Mouse (Mus musculus): ENCODE results near the gene Shisa5. TPM values are rescaled to one million over a fixed set of nuclear protein-coding genes. Genes with fewer than 3 reads are reported as not detected.
A peak's percentile ranks its signal among the peaks of the same experiment; 100 is the strongest.

The Shisa5 gene
- polyA plus RNA-seq, 1 experiment from 2014 or later: 64.6 TPM

DNA sequence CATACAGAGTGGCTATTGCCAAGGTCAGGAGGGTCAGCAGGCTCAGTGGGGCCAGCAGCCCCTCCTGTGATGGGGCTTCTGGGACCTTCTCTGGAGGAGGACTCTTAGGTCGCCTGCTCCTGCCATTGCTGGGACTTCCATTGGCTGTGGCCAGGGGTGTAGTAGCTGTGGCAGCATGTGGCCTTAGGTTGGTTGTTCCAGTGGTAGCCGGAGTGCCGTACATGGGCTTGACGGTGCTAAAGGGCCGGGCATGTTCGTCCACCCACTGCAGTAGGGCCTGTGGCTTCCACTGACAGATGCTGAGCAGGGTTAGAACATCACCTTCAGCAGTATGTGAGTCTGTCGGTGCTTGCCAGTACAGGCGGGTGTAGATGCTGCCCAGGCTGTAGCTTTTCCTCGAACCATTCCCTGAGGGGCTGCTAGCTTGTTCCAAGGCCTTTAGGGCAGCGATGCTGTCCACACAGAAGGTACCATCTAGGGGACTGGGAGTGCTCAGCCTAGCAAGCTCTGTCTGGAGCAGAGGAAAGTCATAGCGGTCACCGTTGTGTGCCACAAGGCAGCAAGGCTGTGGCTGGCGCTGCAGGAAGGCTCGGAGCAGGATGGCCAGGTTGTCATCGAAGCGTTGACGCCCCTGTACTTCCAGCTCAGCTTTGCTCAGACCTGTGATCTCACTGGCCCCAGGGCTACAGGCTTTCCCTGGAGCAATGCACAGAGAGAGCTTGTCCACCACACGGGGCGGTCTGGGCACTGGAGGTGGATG is 19.8 kb downstream of the Shisa5 start:
- 93% methylated on average over 19 of the region's 19 CpGs for WGBS
- Histone ChIP-seq H3K4me1 (replicated peaks) (peaks cover 29% of the 10 kb centered on the region), H3K9ac (peak overlapping the region; percentile 73; the same call in 1 of the 2 replicates), H3K27ac (peak overlapping the region; percentile 89; the same call in 1 of the 2 replicates), H3K36me3 (peaks cover 56% of the 10 kb centered on the region), H3K27me3 (no peaks in the 10 kb centered on the region), H3K4me3 (no peak overlapping the region), H3K4me2 (peak overlapping the region; percentile 59; the same call in 1 of the 2 replicates), H3K9me3 (no peaks in the 10 kb centered on the region)
- ATAC-seq (ENCODE audit: low FRiP score): no peak

DNA sequence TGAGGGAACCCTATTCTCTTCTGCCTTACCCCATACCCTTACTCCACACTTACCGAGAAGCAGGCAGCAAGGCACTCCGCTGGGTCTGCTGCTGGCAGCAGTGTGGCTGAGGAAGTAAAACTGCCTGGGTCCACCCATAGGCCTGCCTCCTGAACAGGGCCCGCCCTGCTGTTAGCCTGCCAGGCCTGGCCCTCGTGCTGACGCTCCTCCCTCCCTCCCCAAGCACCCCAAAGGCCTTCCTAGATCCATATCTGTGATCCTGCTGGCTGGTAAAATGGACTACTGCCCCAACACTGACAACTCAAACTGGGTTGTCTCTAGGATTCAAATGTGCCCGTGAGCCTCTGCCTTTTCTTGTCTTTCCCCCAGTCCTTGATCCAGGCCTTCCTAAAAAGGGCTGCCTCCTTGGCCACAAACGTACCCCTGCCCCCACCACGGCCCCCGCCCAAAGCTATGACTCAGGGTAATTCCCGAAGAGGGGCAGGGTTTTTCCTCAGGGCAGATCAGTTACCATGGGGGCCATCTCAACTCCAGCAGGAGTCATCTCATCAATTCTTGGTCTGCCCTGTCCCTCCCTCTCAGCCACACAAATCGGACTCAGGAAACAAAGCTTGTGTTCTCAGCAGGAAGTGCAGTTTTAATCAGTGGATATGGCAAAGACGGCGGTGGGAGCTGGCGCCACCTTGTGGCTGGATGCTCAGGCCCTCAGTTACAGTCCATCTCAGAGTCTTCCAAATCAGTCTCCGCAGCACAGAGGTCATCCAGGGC is 21.0 kb downstream of the Shisa5 start, which contains the start of gene Trex1:
Trex1 (minus strand) TSS at position 599 of the 768 bp plus-strand sequence.
- WGBS: 27% methylated on average over 15 of the region's 15 CpGs
- peak; percentile 58 for ATAC-seq (ENCODE audit: low FRiP score)
- Histone ChIP-seq H3K27ac (peak within 1 kb of the TSS; percentile 89), H3K36me3 (peaks cover 67% of the 10 kb centered on the region), H3K9ac (peak within 1 kb of the TSS; percentile 73), H3K4me2 (peak within 1 kb of the TSS; percentile 59), H3K9me3 (no peaks in the 10 kb centered on the region), H3K4me3 (peak within 1 kb of the TSS; percentile 33), H3K27me3 (no peaks in the 10 kb centered on the region), H3K4me1 (replicated peaks) (peaks cover 28% of the 10 kb centered on the region)

DNA sequence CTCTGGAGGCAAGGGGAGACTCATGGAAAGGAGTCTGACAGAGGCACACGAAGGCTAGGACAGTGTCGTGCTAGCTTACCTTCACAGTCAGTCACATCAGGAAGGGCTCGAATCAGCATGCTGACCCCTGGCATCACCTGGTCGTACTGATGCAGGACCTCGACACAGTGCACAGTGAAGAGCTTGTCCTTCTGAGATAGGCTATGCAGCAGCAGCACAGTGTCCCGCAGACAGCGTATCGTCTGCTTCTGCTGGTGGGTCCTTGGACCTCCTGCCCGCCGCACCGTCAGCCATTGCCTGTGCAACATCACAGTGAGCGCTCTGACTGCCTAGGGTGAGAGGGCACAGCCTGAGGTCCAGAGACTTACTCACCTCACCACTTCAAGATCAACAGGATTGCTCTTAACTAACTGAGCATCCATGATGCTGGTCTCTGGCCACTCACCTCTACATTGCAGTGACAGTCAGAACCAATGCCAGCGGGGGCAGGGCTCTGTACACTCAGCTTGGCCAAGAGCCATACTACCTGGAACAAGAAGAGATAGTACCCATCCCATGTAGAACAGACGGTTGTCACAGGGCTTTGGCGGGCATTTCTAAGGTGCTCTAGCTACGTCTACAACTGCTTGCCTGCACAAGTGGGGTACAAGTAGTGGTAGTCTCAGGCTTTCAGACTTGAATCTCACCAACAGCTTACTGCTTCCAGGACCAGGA is 22.0 kb downstream of the Shisa5 start:
- H3K9ac ChIP-seq: no peak overlapping the region
- H3K9me3 ChIP-seq: no peaks in the 10 kb centered on the region
- no peak overlapping the region for H3K4me3 ChIP-seq
- H3K4me2 ChIP-seq: no peak overlapping the region
- 0 out of 2 replicates have a peak overlapping the region, but pooled peaks have one; percentile 36 for H3K27ac ChIP-seq
- peaks cover 78% of the 10 kb centered on the region for H3K36me3 ChIP-seq
- 92% methylated on average over 16 of the region's 16 CpGs for WGBS
- ATAC-seq (ENCODE audit: low FRiP score): no peak
- H3K4me1 ChIP-seq (replicated peaks): peaks cover 21% of the 10 kb centered on the region
- no peaks in the 10 kb centered on the region for H3K27me3 ChIP-seq

DNA sequence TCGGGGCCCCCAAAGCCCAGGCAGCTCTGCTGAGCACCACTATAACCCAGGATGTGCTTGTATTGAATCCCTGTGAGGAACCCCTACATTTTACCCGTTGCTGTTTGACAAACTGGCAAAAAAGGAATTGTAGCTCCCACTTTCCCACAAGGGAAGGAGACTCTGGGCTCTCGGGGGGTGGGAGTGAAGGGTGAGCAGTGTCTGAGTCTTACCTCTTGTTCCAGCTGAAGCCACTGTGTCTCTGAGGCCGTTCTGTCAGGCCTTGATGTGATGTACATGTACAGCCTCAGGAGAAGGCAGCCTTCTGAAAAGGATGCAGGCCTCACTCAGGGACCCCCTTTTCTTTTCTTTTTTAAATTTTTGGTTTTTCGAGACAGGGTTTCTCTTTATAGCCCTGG is 22.5 kb downstream of the Shisa5 start:
- peaks cover 83% of the 10 kb centered on the region for H3K36me3 ChIP-seq
- H3K27me3 ChIP-seq: no peaks in the 10 kb centered on the region
- 93% methylated on average over 5 of the region's 5 CpGs for WGBS

DNA sequence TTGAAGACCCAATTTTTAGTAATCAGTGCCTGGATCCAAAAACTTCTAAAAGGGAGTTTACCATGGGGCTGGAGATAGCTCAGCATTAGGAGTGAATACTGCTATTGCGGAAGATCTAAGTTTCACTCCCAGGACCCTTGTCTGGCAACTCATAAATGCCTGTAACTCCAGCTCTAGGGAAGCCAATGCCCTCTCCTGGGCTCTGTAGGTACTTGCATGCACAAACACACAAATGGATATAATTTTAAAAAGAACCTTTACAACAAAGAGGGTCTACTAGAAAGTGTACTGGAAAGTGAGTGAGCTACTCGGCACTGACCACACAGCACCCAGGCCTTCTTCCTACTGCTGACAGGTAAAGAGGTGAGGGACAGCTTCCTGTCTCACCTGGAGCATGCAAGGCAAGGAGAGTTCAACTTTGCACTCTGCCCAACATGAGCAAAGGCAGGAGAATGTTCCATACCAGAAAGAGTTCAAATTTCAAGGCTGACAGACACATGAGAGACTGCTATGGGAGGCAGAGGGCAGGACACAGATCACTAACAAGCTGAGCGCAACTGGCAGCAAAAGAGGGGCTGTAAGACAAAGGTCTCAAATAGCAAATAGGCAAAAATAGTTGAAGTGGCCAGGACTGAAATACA is 29.9 kb downstream of the Shisa5 start:
- Histone ChIP-seq H3K9ac (no peak overlapping the region), H3K36me3 (peaks cover 86% of the 10 kb centered on the region), H3K27me3 (no peaks in the 10 kb centered on the region), H3K4me1 (replicated peaks) (peaks cover 18% of the 10 kb centered on the region), H3K4me2 (no peak overlapping the region), H3K4me3 (no peak overlapping the region), H3K9me3 (no peaks in the 10 kb centered on the region), H3K27ac (no peak overlapping the region)
- ATAC-seq (ENCODE audit: low FRiP score): no peak
- 94% methylated on average over 3 of the region's 3 CpGs for WGBS

More for the DNA sequence above, 22.5 kb downstream of the Shisa5 start:
- no peaks in the 10 kb centered on the region for H3K9me3 ChIP-seq
- no peak for ATAC-seq (ENCODE audit: low FRiP score)
- H3K4me1 ChIP-seq (replicated peaks): peaks cover 17% of the 10 kb centered on the region
- H3K4me2 ChIP-seq: no peak overlapping the region
- no peak overlapping the region for H3K9ac ChIP-seq
- no peak overlapping the region for H3K27ac ChIP-seq
- H3K4me3 ChIP-seq: no peak overlapping the region

DNA sequence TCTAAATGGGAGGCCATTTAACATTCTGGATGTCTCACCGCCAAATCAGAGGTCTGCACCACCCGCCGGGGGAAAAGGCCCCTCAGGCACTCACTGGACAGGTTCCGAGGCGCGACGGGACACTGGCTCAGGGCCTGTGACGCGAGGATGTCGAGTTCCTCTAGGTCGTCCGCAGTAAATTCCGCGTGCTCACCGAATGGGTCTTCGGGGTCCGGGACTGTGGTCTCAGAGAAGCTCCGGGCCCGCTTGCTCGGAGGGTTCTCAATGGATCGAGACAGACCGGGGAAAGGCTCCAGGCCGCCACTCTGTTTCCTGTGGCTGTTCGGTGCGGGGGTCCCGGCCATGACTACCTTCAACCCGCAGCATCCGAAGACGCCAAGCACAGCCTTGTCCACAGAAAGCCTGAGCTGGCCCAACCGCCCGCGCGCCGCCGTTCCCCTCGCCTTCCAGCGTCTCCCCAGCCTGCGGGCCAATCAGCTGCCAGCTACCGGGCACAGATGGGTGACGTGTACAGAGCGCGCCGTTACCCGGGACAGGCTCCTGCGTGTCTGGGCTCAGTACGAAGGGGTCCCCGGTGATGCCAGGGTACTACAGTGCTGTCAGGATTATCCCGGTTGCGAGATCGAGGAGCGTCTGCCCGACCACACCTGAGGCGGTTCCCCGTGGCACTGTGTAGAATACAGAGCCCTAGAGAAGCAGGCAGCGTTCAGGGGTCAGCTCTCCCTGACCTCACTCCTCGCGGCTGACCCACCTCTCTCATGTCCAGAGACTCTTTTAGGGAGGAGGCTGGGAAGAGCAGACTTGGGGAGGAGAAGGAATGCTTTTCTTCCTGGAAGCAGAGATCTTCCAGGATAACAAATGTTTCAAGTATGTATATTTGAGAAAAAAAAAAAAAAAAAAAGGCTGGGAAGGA is 35.6 kb downstream of the Shisa5 start, which contains the start of gene Atrip:
Atrip (minus strand) TSS at position 464 of the 913 bp plus-strand sequence.
- peak within 1 kb of the TSS; percentile 88 for H3K27ac ChIP-seq
- WGBS: under 1% methylated on average over 57 of the region's 57 CpGs
- H3K36me3 ChIP-seq: peaks cover 40% of the 10 kb centered on the region
- peak within 1 kb of the TSS; percentile 70 for H3K4me3 ChIP-seq
- no peaks in the 10 kb centered on the region for H3K27me3 ChIP-seq
- peaks cover 29% of the 10 kb centered on the region for H3K4me1 ChIP-seq (replicated peaks)
- H3K4me2 ChIP-seq: peak within 1 kb of the TSS; percentile 95
- H3K9ac ChIP-seq: peak within 1 kb of the TSS; percentile 88
- ATAC-seq (ENCODE audit: low FRiP score): peak; percentile 98
- no peaks in the 10 kb centered on the region for H3K9me3 ChIP-seq

DNA sequence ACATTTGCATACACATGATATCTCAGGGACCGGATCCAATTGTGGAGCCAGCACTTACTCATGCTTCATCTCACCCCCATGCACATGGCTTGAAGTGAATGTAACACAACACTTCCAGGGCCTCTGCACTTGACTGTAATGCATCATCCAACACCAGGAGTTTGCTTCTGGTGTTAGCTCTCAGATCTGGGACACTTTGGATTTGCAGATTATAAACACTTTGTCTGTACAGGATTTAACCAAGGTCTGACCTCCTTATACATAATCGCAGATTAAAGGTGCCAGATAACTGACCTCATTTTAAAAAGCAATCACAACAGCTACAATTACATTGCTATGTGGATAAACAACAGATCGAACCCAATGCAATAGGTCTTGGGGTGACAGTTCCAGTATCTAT is 42.2 kb downstream of the Shisa5 start:
- Histone ChIP-seq H3K4me1 (replicated peaks) (peaks cover 26% of the 10 kb centered on the region), H3K4me3 (0 out of 2 replicates have a peak overlapping the region, but pooled peaks have one; percentile 81), H3K27me3 (no peaks in the 10 kb centered on the region), H3K9ac (no peak overlapping the region; the same call in 1 of the 2 replicates), H3K9me3 (no peaks in the 10 kb centered on the region), H3K27ac (no peak overlapping the region), H3K4me2 (peak overlapping the region; percentile 96; the same call in 1 of the 2 replicates), H3K36me3 (peaks cover 28% of the 10 kb centered on the region)
- WGBS: 96% methylated on average over 3 of the region's 3 CpGs
- no peak for ATAC-seq (ENCODE audit: low FRiP score)

DNA sequence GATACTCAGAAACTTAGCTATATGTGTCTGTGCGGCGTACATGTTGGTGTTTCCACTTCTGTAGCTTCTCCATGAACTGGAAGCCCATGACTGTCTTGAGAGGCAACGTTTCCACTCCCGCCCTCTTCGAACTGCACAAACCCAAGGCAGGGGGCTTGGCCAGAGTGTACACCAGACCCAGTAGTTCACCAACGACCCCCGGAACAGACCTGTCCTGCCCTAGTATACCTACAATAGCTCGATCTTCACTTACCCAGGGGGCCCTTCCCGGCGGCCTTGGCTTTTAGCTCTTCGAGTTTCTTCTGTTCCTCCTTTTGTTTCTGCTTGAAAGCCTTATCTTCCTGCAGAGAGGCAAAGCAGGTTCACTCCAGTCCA is 43.4 kb downstream of the Shisa5 start:
- Histone ChIP-seq H3K4me2 (peak overlapping the region; percentile 96), H3K4me1 (replicated peaks) (peaks cover 26% of the 10 kb centered on the region), H3K9ac (peak overlapping the region; percentile 91), H3K27me3 (no peaks in the 10 kb centered on the region), H3K9me3 (no peaks in the 10 kb centered on the region), H3K36me3 (peaks cover 28% of the 10 kb centered on the region), H3K27ac (peak overlapping the region; percentile 82), H3K4me3 (peak overlapping the region; percentile 81)
- peak; percentile 58 for ATAC-seq (ENCODE audit: low FRiP score)
- 6% methylated on average over 11 of the region's 11 CpGs for WGBS

DNA sequence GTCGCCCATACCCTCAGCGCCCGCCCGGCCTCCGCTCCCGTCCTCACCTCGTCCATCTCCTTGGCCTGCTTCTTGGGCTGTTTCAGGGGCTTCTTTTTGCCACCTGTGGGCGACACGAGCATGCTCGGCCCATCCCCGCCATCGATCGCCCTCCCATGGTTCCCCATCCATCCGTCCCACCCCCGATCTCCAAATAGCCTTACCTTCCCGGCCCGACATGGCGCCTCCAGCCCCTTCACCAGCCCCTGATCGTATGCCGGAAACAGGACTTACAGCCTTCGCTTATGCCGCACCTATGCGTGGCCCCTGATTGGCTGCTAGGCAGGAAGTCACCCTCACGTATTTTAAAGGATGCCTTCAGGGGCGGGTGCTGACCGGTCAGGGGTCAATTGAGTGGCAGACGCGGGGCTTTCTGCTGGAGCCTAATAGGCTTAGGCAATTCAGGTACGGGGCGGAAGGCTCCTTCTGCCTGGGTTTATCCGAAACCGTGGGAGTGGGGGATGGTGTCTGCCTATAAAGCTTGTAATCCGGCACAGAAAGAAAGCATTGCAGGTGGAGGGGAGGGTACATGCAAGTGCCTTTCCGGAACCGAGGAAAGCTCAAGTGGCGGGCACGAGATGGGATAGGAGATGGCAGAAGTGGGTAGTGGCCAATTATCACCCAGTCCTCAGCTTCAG is 43.9 kb downstream of the Shisa5 start, which contains the start of the genes Ccdc51 and Tma7:
Ccdc51 (plus strand) TSS at position 370 of the 677 bp plus-strand sequence.
Tma7 (minus strand) TSS at position 464 of the 677 bp plus-strand sequence.
- peak; percentile 97 for ATAC-seq (ENCODE audit: low FRiP score)
- H3K4me3 ChIP-seq: peak within 1 kb of the TSS; percentile 81
- H3K36me3 ChIP-seq: peaks cover 28% of the 10 kb centered on the region
- no peaks in the 10 kb centered on the region for H3K27me3 ChIP-seq
- peak within 1 kb of the TSS; percentile 82 for H3K27ac ChIP-seq
- peak within 1 kb of the TSS; percentile 91 for H3K9ac ChIP-seq
- peaks cover 27% of the 10 kb centered on the region for H3K4me1 ChIP-seq (replicated peaks)
- no peaks in the 10 kb centered on the region for H3K9me3 ChIP-seq
- under 1% methylated on average over 36 of the region's 37 CpGs for WGBS
- H3K4me2 ChIP-seq: peak within 1 kb of the TSS; percentile 96

DNA sequence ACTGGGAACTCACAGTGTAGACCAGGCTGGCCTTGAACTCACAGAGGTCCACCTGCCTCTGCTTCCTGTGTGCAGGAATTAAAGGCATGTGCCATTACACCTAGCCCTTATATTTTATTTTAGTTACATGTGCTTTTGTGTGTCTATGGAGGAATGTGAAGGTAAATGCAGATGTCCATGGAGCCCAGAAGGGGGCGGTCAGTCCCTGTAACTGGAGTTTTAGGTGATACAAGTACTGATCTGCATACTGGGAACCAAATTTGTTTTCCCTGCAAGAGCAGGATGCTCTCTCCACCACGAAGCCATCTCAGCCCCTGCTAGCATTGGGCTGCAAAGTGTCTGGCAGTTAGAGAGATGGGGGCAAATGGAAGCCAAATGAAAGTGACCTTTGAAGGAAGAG is 46.6 kb downstream of the Shisa5 start:
- no peak overlapping the region for H3K4me2 ChIP-seq
- H3K27ac ChIP-seq: no peak overlapping the region
- 15% methylated on average over 2 of the region's 2 CpGs for WGBS
- H3K9me3 ChIP-seq: no peaks in the 10 kb centered on the region
- H3K36me3 ChIP-seq: peaks cover 23% of the 10 kb centered on the region
- peaks cover 36% of the 10 kb centered on the region for H3K4me1 ChIP-seq (replicated peaks)
- H3K4me3 ChIP-seq: no peak overlapping the region
- ATAC-seq (ENCODE audit: low FRiP score): no peak
- H3K27me3 ChIP-seq: no peaks in the 10 kb centered on the region
- no peak overlapping the region for H3K9ac ChIP-seq

Measured in hindbrain, embryonic 13.5 days (tissue).